Mouse (Mus musculus) embryonic fibroblast, embryonic 13.5 days (primary cell): Measurements from ENCODE around the gene Zfhx3.

Experiments
- CTCF ChIP-seq: IDR thresholded peaks from 2 replicates; pipeline ENCODE4 v1.5.1; 2011; ENCODE audit warnings: mild to moderate bottlenecking, control low read depth, low read length, moderate library complexity, borderline replicate concordance; ENCODE audit not compliant: insufficient read depth
- POLR2A ChIP-seq: IDR thresholded peaks from 2 replicates; pipeline ENCODE4 v1.6.1; 2011; ENCODE audit warnings: low read depth, mild to moderate bottlenecking, control low read depth, low read length, moderate library complexity

DNA sequence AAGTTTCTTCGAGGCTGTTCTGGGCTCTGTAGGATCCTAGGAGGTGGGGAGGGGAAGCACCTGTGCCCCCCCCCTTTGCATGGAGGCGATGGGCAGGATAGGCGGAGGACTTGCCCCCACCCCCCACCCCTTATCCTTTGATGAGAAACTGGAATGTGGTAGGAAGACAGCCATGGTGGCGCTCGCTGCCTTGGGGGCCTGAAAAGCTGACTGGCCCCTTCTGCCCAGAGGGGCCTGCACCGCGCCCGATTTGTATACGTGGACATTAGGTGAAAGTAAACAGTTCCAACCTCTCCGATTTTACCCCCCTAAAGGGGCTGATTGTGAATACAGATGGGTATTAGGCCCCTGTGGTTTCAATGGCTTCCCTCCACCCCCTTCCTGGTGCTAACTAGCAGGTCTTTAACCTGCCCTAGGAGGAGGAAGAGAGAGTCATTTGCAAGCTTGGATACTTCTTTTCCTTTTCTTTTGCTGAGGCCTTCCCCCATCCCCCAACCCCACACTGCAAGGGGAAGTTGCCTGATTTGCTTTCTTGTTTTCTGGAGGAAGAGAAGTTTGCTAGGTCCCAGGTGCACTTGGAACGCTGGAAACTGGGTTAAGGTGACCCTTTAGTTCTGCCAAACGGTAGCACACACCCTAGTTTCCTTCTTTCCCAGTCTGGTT lies 787.4 kb downstream of the Zfhx3 start:
- TF ChIP-seq POLR2A (no peak), CTCF (no peak)
